Mouse (Mus musculus) fibroblast of lung, adult 2 months (primary cell): ENCODE measurements around the gene Hscb.
A peak's percentile ranks its signal among the peaks of the same experiment; 100 is the strongest.
"Not testable (repeated sequence)": the region's sequence is repeated elsewhere in the genome, so short reads cannot be mapped to it uniquely, and the experiment has no call there.

Source experiments
- DNase-seq: peaks from one replicate; pipeline ENCODE4 v3.0.0-alpha.2; 2011; ENCODE audit warnings: low read depth

The Hscb gene

DNA sequence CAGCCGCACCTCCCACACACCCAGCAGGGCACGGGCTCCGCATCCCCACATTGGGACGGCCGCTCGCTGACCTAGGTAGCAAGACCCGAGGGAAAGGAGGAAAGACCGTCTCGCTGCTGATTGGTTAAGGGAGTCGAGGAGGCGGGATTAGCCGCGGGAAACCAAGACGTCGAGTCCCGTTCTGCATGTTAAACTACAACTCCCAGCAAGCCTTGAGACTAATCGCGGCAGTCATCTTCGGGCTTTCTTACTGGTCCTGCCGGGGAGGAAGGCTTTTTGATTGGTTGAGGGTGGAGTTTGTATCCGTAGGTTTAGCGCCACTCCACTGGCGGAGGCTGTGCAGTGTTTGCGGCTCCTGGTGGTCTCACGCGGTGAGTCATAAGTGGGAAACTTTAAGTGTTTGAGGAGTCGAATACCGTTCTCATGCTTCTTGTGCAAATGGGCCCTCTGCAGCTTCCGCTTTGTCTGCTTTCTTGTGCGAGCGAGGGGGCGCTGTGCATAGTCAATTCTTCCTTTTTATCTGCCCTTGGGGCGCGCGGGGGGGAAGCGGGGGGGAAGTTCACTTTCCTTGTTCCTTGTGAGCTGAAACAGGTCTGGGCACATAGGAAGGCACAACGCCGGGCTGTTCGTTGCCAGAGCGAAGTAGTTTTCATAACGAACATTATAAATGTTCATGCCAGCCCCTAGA, at the start of gene Hscb, which contains the start of gene Chek2:
Gene Hscb (minus strand): TSS at position 100 of the 688 bp plus-strand sequence.
Gene Chek2 (plus strand): TSS at position 302 of the 688 bp plus-strand sequence.
- DNase-seq: peak; percentile 99

DNA sequence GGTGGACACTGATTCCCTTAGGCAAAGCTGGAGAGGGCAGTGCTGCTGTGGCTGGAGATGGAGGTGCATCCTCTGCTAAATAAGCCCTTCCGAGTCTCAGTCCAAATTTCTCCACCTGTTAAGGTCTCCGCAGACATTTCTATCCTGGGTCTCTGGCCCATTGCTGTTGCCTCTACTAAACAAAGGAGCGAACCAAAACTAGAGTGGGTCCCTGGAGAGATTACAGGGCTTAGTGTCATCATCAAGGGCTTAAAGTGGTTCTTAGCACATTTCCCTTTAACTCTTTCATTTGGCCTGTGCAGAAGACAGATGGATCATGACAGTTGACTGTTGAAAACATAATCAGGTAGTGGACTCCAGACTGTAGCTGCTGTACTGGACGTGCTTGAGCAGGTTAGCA, 49.0 kb upstream of the Hscb start:
- DNase-seq: no peak

DNA sequence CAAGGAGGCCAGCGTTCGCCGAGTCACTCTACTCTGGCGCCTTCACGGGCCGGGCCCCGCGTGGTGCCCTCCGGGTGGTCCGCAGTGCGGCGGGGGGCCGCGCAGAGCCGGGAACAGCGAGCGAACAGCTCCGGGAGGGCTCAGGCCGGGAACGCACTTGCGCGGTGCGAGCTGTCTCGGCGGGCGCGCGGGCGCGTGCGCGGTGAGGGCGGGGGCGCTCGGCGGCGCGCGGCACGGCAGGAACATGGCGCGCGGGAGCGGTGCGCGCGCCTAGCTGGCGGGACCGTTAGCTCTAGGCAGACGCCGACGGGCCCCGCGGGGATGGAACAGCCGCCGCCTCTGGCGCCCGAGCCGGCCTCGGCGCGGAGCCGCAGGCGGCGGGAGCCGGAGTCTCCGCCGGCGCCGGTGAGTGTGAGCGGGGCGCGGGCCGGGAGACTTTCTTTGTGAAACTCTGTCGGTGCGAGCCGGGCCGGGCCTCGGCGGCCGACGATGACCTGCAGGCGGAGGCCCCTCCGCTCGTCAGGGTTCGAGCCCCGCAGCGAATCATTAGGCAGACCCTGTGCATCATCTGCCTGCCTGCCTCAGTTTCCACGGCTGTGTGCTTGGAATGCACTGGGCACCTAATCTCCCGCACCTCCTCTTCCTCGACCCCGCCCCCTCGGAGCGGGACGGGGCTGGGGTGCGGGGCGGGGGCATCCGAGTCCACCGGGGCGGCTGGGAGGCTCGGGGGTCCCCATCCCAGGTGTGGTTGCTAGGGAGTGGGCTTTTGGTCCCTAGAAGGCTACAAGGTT, 40.2 kb upstream of the Hscb start, which contains the start of gene Ttc28:
Gene Ttc28 (plus strand): TSS at position 220 of the 791 bp plus-strand sequence.
- DNase-seq: no peak

DNA sequence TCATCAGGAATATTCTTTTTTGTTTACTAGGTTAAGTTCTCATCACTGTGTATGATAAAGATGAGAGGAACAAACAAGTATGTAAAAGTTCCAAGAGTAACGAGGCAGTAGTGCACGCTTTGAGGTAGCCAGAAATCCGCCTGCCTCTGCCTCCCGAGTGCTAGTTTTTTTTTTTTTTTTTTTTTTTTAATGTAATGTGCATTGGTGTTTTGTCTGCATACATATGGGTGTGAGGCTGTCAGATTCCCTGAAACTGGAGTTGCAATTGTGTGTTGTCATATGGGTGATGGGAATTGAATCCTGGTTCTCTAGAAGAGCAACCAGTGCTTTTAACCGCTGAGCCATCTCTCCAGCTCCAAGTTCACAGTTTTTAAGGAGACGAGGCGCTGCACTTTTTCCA, 39.5 kb upstream of the Hscb start:
- no peak for DNase-seq

DNA sequence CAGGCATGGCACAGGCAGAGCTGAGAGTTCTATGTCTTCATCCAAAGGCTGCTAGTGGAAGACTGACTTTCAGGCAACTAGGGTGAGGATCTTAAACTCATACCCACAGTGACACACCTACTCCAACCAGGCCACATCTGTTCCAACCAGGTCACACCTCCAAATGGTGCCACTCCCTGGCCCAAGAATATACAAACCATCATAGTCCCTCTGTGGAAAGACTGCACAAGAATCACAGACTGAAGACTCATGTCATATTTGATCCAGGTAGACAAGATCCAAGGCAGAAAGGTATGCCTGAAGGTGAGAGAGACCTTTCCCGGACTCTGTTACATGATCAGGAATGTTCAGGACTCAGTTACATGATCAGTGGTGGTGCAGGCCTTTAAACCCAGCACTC, 38.9 kb upstream of the Hscb start:
- not testable (repeated sequence) for DNase-seq

DNA sequence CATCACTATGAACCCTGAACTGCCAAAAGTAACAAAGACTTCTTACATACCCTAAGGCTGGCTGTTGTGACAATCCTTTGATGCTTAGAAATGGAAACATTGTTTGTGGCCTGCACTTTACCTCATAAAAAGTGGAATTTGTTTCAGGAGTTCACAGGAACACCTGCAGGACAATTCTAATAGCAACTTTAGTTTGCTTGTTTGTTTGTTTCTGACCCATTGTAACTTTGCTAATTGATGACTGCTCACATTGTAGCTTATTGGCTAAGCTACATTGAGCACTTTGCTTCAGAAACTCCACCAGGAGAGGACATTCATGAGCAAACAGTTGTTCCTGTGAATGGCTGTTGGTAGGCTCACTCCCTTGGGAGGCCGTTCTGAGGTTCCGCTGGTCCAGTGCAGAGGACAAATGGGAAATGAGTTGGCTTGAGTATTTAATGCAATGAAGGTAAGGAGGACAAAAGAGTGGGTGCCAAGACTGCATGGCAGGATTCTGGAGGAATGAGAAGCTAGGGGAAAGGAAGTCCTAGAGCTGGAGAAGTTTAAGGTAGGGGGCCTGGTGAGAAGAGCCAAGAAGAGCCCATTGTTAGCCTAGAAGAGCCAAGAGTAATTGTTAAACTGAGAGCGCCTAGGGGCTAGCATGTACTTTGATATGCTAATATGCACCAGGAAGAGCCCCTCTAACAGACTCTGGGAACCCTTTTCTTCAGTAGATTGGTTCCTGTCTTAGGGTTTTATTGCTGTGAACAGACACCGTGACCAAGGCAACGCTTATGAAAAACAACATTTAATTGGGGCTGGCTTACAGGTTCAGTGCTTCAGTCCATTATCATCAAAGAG, 38.3 kb upstream of the Hscb start:
- no peak for DNase-seq

DNA sequence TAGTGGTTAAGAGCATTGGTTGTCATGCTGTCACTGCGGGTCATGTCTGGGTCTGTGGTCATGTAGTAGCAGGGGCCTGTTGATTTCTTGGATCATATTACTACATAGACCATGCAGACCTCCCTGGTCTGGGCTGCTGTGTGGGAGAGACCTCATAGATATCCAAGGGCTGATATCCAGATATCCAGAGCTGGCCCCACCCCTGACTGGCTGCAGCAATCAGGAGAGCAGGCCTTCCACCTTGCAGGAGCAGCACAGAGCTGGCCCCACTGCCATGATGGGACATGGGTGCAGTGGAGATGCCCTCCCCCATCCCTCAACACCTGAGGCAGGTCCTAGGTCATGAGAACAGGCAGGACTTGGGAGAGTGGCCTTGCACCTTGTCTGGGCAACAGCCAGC, 35.7 kb upstream of the Hscb start:
- no peak for DNase-seq

DNA sequence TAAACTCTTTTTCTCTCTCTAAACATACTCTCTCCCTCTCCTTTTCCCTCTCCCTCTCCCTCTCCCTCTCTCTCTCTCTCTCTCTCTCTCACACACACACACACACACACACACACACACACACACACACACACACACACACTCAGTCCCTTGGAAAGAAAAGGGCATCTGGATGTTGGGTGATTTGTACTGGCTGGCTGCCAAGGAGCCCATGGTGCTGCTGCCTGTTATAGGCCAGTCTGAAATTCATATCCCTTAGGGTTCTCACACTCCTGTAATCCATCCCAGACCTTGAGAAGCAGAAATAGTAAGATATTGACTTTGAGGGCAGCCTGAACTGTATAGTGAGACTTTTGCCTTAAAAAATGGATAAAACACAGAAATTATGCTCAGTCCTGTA, 35.1 kb upstream of the Hscb start:
- no peak for DNase-seq

DNA sequence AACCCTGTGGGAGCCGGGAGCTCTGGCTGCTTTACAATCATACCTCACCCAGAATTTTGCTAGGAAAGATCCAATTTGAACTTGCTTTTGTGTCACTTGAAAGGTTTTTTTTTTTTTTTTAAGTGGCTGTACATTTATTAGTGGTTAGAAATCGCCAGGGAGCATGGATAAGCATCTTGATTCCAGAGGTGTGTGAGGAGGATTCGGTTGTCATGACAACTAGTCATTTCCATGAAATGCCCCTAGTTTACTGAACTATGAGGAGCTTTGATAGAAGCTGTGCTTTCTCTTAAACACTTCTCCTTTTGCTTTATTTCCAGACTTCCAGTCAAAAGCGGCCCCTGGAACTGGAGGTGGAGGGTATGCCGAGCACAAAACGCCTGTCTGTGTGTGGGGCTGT, 33.6 kb upstream of the Hscb start:
- no peak for DNase-seq

DNA sequence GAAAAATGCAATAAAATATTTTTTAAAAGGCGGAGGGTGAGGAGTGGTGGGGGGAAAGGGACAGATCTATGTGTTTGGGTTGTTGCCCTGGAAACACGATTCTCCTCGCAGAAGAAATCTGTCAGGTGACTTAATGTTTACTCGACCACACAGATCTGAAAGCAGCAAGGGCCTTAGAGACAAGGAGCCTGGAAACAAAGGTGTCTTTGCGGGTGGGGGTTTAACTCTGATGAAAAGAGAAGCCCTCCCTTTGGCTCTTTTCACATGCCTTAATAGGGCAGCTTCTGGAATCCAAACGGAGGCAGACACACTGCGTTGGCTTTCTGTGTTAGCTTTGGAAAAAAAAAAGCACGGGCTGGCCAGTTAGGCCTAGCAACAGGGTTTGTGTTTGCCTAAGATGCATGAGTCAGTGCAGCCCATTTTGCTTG, 29.7 kb upstream of the Hscb start:
- peak; percentile 78 for DNase-seq

DNA sequence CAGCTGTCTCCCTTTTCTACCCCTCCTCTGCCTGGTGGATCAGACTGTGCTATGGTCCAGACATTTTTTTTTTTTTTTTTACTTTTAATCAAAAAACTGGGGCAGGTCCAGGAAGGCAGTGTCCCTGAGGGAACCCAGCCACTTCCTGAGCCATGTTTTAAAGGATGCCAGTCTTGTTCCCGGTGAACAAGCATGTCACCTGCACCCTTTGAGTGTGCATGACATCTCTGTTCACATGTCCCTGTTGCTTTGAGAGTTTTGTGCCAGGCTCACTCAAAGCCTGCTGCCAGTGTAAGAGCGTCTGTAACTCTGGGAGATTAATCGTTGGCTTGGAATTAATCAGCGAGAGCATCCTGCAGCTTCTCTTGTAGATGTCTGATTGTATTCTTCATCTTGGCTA, 28.9 kb upstream of the Hscb start:
- no peak for DNase-seq

DNA sequence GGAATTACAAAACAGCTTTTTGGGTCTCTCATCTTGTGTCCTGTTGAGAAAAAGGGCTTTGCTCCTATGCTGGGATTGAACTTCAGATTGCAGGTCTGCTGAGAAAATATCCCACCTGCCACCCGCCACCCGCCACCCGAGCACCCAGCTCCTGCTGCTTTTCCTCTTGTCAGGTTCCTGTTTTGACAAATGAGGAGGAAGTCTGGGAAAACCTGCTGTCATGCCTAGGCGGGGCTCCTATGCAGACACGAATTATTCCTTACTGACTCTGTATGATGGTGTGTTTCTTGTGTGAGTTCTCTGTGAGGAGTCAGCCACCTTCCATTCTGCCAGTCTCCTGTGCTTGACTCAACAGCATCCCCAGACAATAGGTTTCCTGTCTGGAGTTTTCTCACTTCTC, 20.9 kb upstream of the Hscb start:
- DNase-seq: no peak

DNA sequence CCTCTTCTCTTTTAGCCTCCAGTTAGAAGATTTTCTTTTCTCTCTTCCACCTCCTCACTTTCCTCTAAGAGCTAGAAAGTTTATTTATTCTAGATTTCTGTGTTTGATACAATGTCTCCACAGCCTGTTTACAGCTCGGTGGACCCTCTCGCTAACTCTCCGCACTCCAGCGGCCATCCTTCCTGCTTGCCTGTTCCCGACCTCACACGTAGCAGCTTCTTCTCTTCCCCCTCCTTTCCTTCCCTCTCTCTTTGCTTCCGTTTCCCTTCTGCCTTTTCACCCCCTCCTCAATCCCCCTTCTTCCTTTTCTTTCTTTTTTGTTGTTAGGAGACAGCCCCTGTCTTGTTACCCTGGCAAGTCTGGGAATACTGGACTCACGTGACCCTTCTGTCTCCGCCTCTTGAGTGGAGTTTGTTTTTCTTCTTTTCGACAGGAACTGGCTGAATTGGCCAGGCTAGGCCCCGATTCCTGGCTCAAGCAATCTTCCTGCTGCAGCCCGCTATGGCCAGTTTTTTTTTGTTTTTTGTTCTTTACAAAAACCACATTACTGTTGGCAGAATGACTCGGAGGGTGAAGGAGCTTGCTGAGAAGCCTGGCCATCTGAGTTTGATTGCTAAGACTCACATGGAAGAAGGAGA, 19.6 kb upstream of the Hscb start:
- peak; percentile 95 for DNase-seq

DNA sequence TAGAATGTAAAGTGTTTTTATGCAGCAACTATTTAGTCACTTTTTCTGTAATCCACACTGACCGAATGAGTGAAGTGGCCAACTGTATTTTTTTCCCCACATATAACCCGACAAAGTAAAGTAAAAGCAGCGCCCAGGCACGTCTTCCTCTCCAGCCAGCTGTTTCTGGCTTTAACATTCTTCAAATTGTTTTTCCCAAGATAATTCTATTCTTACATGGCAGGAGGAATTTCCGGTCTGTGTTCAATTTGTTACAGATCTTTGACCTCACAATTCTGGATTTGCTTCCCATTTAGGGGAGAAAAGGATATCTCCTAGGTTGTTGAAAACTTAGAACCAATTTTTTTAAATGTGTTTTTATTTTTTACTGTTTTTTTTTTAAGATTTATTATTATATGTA, 17.5 kb upstream of the Hscb start:
- no peak for DNase-seq

DNA sequence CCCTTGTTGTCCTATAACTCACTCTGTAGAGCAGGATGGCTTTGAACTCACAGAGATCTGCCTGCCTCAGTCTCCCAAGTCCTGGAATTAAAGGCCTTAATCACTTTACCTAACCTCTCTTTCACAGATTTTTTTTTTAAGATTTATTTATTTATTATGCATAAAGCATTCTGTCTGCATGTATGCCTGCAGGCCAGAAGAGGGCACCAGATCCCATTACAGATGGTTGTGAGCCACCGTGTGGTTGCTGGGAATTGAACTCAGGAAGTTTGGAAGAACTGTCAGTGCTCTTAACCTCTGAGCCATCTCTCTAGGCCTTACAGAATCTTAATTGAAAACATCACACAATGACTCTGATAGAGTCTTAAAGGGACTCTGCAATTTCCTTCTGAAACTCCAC, 13.4 kb upstream of the Hscb start:
- no peak for DNase-seq

DNA sequence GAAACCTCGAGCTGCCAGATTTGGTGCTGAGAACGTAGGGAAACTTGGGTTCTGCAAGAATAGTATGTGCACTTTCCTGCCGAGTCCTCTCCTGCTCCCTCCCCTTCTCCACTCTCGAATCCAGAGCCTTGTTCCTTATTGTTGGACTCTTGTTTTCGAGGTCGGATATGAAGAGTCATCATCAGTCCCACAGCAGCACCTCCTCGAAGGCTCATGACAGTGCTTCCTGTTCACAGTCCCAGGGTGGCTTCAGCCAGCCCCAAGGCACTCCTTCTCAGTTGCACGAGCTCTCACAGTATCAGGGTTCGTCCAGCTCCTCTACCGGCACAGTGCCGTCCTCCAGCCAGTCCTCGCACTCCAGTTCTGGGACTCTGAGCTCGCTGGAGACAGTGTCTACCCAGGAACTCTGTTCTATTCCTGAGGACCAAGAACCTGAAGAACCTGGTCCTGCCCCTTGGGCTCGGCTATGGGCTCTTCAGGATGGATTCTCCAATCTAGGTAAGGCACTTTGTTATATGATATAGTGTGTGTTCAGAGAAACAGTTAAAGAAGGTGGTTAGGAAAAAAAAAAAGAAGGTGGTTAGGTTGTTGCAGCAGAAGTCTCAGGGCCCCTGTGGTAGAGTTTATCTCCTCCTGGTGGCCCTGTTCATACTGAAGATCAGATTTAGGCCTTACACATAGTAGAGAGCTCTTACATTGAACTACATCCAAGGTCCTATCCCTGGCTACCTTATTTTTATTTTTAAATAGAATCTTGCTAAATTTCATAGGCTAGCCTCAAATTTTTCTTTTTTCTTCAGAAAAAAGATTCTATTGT, 1.7 kb upstream of the Hscb start:
- DNase-seq: no peak

DNA sequence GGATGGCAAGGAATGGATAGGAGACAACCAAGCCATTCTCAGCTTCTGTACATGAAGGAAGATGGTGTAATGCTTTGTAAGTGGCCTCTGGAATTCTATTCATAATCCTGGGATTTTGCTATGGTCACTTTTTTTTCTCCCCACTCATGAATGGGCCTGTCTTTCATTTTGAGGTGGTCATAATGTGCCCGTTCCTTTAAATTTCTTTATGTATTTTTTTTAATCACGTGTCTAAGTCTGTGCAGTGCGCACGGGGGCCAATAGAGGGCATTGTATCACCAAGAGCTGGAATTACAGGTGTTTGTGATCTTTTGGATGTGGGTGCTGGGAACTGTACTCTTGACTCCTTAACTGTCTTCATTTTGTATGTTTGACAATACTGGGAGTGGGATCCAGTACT, 888 bp upstream of the Hscb start:
- no peak for DNase-seq

DNA sequence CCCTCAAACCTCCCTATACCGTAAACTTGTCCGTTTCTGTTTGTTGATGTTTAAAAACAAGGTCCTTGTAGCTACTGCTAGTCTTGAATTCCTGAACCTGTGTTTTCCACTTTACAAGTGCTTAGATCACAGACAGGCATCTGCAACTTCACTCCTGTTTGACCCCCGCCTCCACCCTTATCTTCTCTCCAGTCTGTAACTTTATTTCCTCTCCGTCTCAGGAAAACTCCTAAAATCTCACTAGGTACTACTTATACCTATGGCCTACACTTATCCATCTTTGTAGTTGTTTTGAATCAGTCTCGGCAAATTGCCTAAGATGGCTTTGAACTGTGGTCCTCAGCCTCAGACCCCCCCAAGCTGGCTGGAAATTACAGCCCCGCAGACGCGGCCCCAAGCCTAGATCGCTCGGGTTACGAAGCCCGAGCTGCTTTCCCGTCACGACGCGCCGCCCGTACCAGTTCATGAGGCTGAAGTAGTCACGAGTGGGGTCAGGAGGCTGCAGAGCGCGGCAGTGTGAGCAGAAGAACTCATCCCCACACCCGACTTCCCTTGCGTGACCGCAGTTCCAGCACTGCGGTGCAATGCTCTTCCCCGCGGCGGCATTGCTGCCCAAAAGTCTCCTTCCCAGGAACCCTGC, 419 bp downstream of the Hscb start:
- DNase-seq: no peak

DNA sequence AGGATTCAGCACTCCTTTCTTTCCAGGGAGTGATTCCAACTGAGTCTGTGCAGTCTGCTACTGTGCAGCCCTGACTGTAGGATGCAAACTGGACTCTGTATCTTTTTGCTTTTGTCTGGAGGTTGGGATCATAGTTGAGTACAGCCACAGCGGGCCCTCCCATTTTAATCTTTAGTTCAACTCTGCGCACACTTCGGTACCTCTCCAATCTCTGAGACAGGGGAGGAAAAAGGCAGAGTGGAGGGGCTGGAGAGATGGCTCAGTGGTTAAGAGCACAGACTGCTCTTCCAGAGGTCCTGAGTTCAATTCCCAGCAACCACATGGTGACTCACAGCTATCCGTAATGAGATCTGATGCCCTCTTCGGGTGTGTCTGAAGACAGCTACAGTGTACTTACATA, 1.6 kb downstream of the Hscb start:
- DNase-seq: not testable (repeated sequence)

DNA sequence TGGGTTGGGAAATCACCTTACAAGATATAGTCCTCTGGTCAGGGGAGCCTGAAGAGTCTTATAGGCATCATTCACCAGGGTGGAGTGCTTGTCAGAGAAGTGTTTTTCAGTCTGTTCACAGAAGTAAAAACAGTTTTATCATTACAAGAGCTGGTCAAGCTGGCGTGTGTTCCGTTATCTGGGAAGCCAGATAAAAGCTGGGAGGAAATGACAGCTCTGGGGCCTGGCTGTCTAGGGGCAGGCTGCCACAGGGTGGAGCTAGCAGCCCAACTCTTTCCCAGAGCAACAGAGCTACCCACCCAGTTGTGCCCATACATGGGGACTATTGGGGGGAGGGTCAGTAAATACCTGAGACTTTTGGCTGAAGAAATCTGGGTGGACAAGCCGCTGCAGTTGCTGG, 3.6 kb downstream of the Hscb start:
- no peak for DNase-seq
